Mouse (Mus musculus) cerebellum, adult 2 months (tissue): ENCODE measurements around the gene Denr.
A peak's percentile ranks its signal among the peaks of the same experiment; 100 is the strongest.

Source experiments
- CTCF ChIP-seq: fragments of 200-500 bp; IDR thresholded peaks from 2 replicates; pipeline ENCODE4 v1.5.1; 2011; ENCODE audit warnings: low read depth, mild to moderate bottlenecking, control low read depth, low read length, moderate library complexity, borderline replicate concordance; ENCODE audit not compliant: insufficient read depth
- POLR2A ChIP-seq: fragments of 200-500 bp; IDR thresholded peaks from 2 replicates; pipeline ENCODE4 v1.6.1; 2011; ENCODE audit warnings: low read length, control low read depth, borderline replicate concordance; ENCODE audit not compliant: insufficient read depth

- TF ChIP-seq CTCF (peak; percentile 43; the same call in 1 of the 2 replicates), POLR2A (no peak)
These were observed 40.2 kb downstream of the Denr start for GRCm38 (mm10) chr5:123947041-123947761.
